Mouse (Mus musculus) heart, postnatal 0 days (tissue): ENCODE results near the gene Nefh.

Experiments
- CTCF ChIP-seq: IDR thresholded peaks from 2 replicates; pipeline ENCODE4 v1.5.1; 2016; ENCODE audit warnings: antibody characterized with exemption, control low read depth, low read depth
- EP300 ChIP-seq: IDR thresholded peaks from 2 replicates; pipeline ENCODE4 v1.6.1; 2016; ENCODE audit warnings: antibody characterized with exemption, low read depth

DNA sequence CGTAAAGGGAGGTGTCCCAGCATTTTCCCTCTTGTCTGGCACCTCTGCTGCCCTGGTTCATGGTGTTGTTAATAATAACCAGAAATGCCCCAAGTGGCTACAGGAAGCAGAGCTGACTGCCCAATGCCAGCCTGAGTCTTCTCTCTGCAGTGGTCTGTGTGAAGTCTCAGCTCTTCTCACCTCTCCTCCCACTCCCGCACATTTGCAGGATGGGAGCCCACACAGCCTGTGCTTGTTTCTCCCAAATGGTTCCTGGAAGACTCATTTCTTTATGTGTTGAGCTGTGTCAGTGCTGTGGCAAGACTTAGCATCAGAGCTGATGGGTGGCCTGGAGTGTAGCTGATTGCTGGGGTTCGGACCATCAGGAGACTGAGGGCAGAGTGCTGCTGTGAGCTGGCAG is 20.6 kb downstream of the Nefh start:
- no peak for TF ChIP-seq CTCF
- TF ChIP-seq EP300 = no peak
